Mouse (Mus musculus) G1E (cell line): ENCODE measurements at regions not wholly inside any gene's neighbourhood (a gene's known extent, or its start where the extent isn't known, plus 50 kb on each side); places are given as distances from the start of the nearest gene placed in this dataset.

Experiments used
- ATAC-seq: 2 replicates; pipeline ENCODE4 v1.8.0; 2016; ENCODE audit warnings: mild to moderate bottlenecking; ENCODE audit not compliant: insufficient number of reproducible peaks, poor library complexity, low FRiP score, severe bottlenecking; ENCODE audit errors: extremely low read depth
- DNase-seq: peaks from one replicate; pipeline ENCODE4 v3.0.0; 2012; ENCODE audit warnings: low spot score
- H3K27me3 ChIP-seq: 2 replicates; pipeline ENCODE4 v1.6.1; 2012; ENCODE audit warnings: mild to moderate bottlenecking, low read length, inconsistent platforms; ENCODE audit not compliant: insufficient read depth
- H3K36me3 ChIP-seq: replicated peaks from 2 replicates; pipeline ENCODE3; 2012; ENCODE audit warnings: mild to moderate bottlenecking, inconsistent platforms
- H3K4me1 ChIP-seq: 2 replicates; pipeline ENCODE4 v1.6.1; 2012; ENCODE audit warnings: low read depth, low read length, inconsistent platforms, mixed read lengths; ENCODE audit not compliant: insufficient read depth
- H3K4me3 ChIP-seq: 2 replicates; pipeline ENCODE4 v1.5.1; 2012; ENCODE audit warnings: low read depth, mild to moderate bottlenecking, inconsistent platforms, low read length, moderate library complexity, mixed read lengths
- H3K9me3 ChIP-seq: replicated peaks from 2 replicates; pipeline ENCODE4 v1.6.1; 2012; ENCODE audit warnings: inconsistent platforms
- CTCF ChIP-seq: IDR thresholded peaks from 2 replicates; pipeline ENCODE4 v1.5.1; 2012; ENCODE audit warnings: low read depth, low read length, inconsistent platforms, mixed read lengths
- GATA1 ChIP-seq: IDR thresholded peaks from 2 replicates; pipeline ENCODE4 v1.6.1; 2012; ENCODE audit warnings: borderline replicate concordance, low read length, inconsistent platforms, mixed read lengths
- GATA2 ChIP-seq: IDR thresholded peaks from 2 replicates; pipeline ENCODE4 v1.6.1; 2012; ENCODE audit warnings: low read depth, low read length, inconsistent platforms, borderline replicate concordance
- POLR2AphosphoS5 ChIP-seq: IDR thresholded peaks from 2 replicates; pipeline ENCODE4 v1.6.1; 2012; ENCODE audit warnings: low read depth, low read length, inconsistent platforms; ENCODE audit not compliant: insufficient replicate concordance
- TAL1 ChIP-seq: conservative IDR thresholded peaks from 2 replicates; pipeline ENCODE4 v1.6.1; 2012; ENCODE audit warnings: low read depth, low read length, inconsistent platforms, mixed read lengths

- ATAC-seq (peak; percentile 54; the same call in 1 of the 2 replicates), DNase-seq (no peak)
- Histone ChIP-seq H3K4me1 (no peaks in the 10 kb centered on the region), H3K36me3 (no peaks in the 10 kb centered on the region), H3K4me3 (no peak overlapping the region), H3K9me3 (peaks cover 4% of the 10 kb centered on the region), H3K27me3 (no peaks in the 10 kb centered on the region)
- TF ChIP-seq POLR2AphosphoS5 (no peak), TAL1 (no peak), GATA2 (no peak), GATA1 (no peak), CTCF (no peak)
Observed at GRCm38 (mm10) chr15:29911436-29911835, 261.0 kb upstream of the Ctnnd2 start.
